Comparison of ENCODE assay signal across 8 mouse cellular contexts in the genomic region with DNA sequence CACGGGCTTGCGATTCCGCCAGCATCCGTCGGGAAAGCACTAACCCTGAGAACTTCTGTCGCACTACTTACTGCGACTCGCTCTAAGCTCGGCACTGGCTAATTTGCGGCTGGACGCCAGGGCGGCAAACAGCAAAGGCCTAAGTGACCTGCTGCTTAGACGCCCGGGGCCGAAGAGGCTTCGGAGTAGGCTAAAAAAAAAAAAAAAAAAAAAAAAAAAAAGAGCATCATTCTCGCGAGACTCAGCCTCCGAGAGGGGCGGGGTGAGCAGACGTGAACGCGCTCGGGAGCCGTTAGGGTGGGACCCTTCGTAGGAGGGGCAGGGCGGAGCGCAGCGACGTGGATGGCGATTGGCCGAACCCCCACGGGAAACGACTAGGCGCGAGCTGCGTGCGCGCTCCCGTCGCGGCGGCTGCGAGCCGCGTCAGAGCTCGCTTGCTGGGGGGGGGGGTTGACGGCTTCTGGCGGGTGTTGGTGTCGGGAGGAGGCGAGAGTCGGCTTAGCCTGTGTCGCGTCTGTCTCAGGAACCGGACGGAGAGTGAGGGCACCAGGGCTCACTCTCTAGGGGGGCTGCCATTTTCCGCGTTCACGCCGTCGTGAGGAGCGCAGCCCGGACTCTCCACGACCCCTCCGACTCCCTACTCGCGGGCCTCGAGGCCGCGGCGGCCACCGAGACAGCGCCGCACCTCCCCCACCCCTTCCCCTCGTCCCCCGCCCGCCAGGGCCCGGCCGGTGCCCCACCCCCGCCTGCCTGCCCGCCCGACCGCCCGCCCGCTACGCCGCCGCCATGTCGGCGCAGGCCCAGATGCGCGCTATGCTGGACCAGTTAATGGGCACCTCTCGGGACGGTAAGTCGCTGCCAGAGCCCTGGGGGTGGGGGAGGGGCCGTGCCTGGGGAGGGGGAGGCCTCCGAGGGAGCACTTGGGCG. TPM values are rescaled to one million over a fixed set of nuclear protein-coding genes. Genes with fewer than 3 reads are reported as not detected.
A peak's percentile ranks its signal among the peaks of the same experiment; 100 is the strongest.
DNase-seq lines count a peak whose midpoint lies in the region; ATAC-seq and TF ChIP-seq lines count a peak whose summit lies in the region.

A gene (plus strand): TSS at position 273 of the 927 bp plus-strand sequence.

- DNase-seq in 416B (ENCODE audit: low read depth), result peak; percentile 99
- peak; percentile 93 for DNase-seq in heart, adult 8-10 months (ENCODE audit: low spot score)
- peak; percentile 97 for DNase-seq in kidney, adult 9 months
- peak; percentile 97 for DNase-seq in limb, embryonic 14.5 days (ENCODE audit: low spot score)
- DNase-seq in midbrain, postnatal 0 days (ENCODE audit: low spot score), result peak; percentile 99
- DNase-seq in spleen, postnatal 14 days (ENCODE audit: low spot score in 2 of 2), result peak; percentile 90 to 95

- WGBS in bone marrow, adult 2 months, result under 1% methylated on average over 84 of the region's 98 CpGs
- WGBS in embryonic facial prominence, embryonic 15.5 days, result under 1% methylated on average over 92 of the region's 98 CpGs
- under 1% methylated on average over 80 of the region's 98 CpGs for WGBS in limb, embryonic 14.5 days
- under 1% methylated on average over 83 of the region's 98 CpGs for WGBS in midbrain, postnatal 0 days

- H3K36me3 ChIP-seq in embryonic facial prominence, embryonic 15.5 days, result no peaks in the 10 kb centered on the region
- H3K36me3 ChIP-seq in limb, embryonic 14.5 days (ENCODE audit: control insufficient read depth, insufficient read depth, low read length), result peaks cover 9% of the 10 kb centered on the region
- H3K36me3 ChIP-seq in midbrain, postnatal 0 days (ENCODE audit: insufficient read depth, low read length), result no peaks in the 10 kb centered on the region

- H3K4me1 ChIP-seq in bone marrow, adult 2 months (ENCODE audit: control insufficient read depth, insufficient read depth, low read length), result no peaks in the 10 kb centered on the region; the same call in 1 of the 2 replicates
- 0 out of 2 replicates have a peak, but pooled peaks cover 3% of the 10 kb centered on the region for H3K4me1 ChIP-seq in embryonic facial prominence, embryonic 15.5 days
- H3K4me1 ChIP-seq in limb, embryonic 14.5 days (ENCODE audit: control insufficient read depth, insufficient read depth, low read length), result peaks cover 10% of the 10 kb centered on the region
- no peaks in the 10 kb centered on the region; the same call in 1 of the 2 replicates for H3K4me1 ChIP-seq in midbrain, postnatal 0 days (ENCODE audit: insufficient read depth, low read length)

- TF ChIP-seq CTCF in bone marrow, adult 2 months (IDR thresholded peaks at IDR 0.05; ENCODE audit: control insufficient read depth, insufficient read depth, low read length), result no peak
- TF ChIP-seq CTCF in midbrain, postnatal 0 days (IDR thresholded peaks at IDR 0.05), result no peak

- peak within 1 kb of the TSS; percentile 59 for H3K4me2 ChIP-seq in embryonic facial prominence, embryonic 15.5 days (replicated peaks)
- peak within 1 kb of the TSS; percentile 63 for H3K4me2 ChIP-seq in limb, embryonic 14.5 days (replicated peaks; ENCODE audit: low read depth, low read length, severe bottlenecking)
- H3K4me2 ChIP-seq in midbrain, postnatal 0 days (ENCODE audit: low read depth, low read length, poor library complexity, severe bottlenecking), result peak within 1 kb of the TSS; percentile 63

- H3K4me3 ChIP-seq in bone marrow, adult 2 months (replicated peaks; ENCODE audit: control insufficient read depth, low read depth, low read length), result peak within 1 kb of the TSS; percentile 95
- peak within 1 kb of the TSS; percentile 72 for H3K4me3 ChIP-seq in embryonic facial prominence, embryonic 15.5 days (replicated peaks)
- H3K4me3 ChIP-seq in limb, embryonic 14.5 days (replicated peaks; ENCODE audit: low read length), result peak within 1 kb of the TSS; percentile 72
- H3K4me3 ChIP-seq in midbrain, postnatal 0 days (ENCODE audit: low read depth, low read length), result peak within 1 kb of the TSS; percentile 68

- H3K9me3 ChIP-seq in embryonic facial prominence, embryonic 15.5 days (replicated peaks), result no peaks in the 10 kb centered on the region
- H3K9me3 ChIP-seq in limb, embryonic 14.5 days (ENCODE audit: control insufficient read depth, low read length), result no peaks in the 10 kb centered on the region
- H3K9me3 ChIP-seq in midbrain, postnatal 0 days (ENCODE audit: low read length), result no peaks in the 10 kb centered on the region

- TF ChIP-seq POLR2A in bone marrow, adult 2 months (IDR thresholded peaks at IDR 0.05; ENCODE audit: borderline replicate concordance, control insufficient read depth, low read depth, low read length), result peak; percentile 82
- TF ChIP-seq POLR2A in limb, embryonic 14.5 days (IDR thresholded peaks at IDR 0.05; ENCODE audit: borderline replicate concordance, extremely low read depth, insufficient read depth, insufficient read length), result 0 out of 2 replicates have a peak, but pooled peaks have one; percentile 74

- H3K27ac ChIP-seq in bone marrow, adult 2 months (ENCODE audit: control insufficient read depth, insufficient read depth, low read depth, low read length, poor library complexity), result peak within 1 kb of the TSS; percentile 99
- H3K27ac ChIP-seq in embryonic facial prominence, embryonic 15.5 days (replicated peaks), result peak within 1 kb of the TSS; percentile 99
- peak within 1 kb of the TSS; percentile 100 for H3K27ac ChIP-seq in limb, embryonic 14.5 days (replicated peaks; ENCODE audit: low read depth, low read length)
- H3K27ac ChIP-seq in midbrain, postnatal 0 days (ENCODE audit: low read depth, low read length), result peak within 1 kb of the TSS; percentile 98

- no peaks in the 10 kb centered on the region for H3K27me3 ChIP-seq in embryonic facial prominence, embryonic 15.5 days
- H3K27me3 ChIP-seq in limb, embryonic 14.5 days (ENCODE audit: control insufficient read depth, insufficient read depth, low read length), result no peaks in the 10 kb centered on the region
- H3K27me3 ChIP-seq in midbrain, postnatal 0 days (ENCODE audit: insufficient read depth, low read length), result no peaks in the 10 kb centered on the region

- peak; percentile 92 for ATAC-seq in embryonic facial prominence, embryonic 15.5 days (ENCODE audit: insufficient number of reproducible peaks, low FRiP score, low TSS enrichment, low read depth)
- peak; percentile 88 for ATAC-seq in limb, embryonic 14.5 days (ENCODE audit: low FRiP score, low read depth)
- ATAC-seq in midbrain, postnatal 0 days (ENCODE audit: low FRiP score), result peak; percentile 95

- H3K9ac ChIP-seq in embryonic facial prominence, embryonic 15.5 days, result peak within 1 kb of the TSS; percentile 89
- peak within 1 kb of the TSS; percentile 97 for H3K9ac ChIP-seq in limb, embryonic 14.5 days (ENCODE audit: low read depth, low read length, severe bottlenecking)
- H3K9ac ChIP-seq in midbrain, postnatal 0 days (replicated peaks; ENCODE audit: low read length, poor library complexity, severe bottlenecking), result peak within 1 kb of the TSS; percentile 93

RNA-seq across cellular contexts. Expression of the gene that starts here (rescaled TPM):
- 164 and 190 TPM in 2 replicates for polyA plus RNA-seq in bone marrow, adult 2 months (2011; ENCODE audit: insufficient read depth, insufficient read length, low replicate concordance, missing spikeins)
- 41.4 and 48.0 TPM in 2 replicates for polyA plus RNA-seq in embryonic facial prominence, embryonic 15.5 days (2015; fragmentation: Nextera tagmentation; extraction: Ambion mirVana)
- total RNA-seq in heart, adult 8-10 months (2022), result 100 to 1,000 TPM in 1 of 4 experiments, 10 to 100 TPM in 3; 84.5 to 120 (median 91.4) TPM
- polyA plus RNA-seq in limb, embryonic 14.5 days (2012; rRNA removed), result 160 and 214 TPM in 2 replicates
- 60.9 and 64.9 TPM in 2 replicates for polyA plus RNA-seq in limb, embryonic 14.5 days (2014; fragmentation: Nextera tagmentation; extraction: Ambion mirVana)
- total RNA-seq in midbrain, postnatal 0 days (2014; rRNA removed), result 51.5 and 88.0 TPM in 2 replicates
- polyA plus RNA-seq in midbrain, postnatal 0 days (2015; fragmentation: Nextera tagmentation; extraction: Ambion mirVana), result 26.2 and 40.3 TPM in 2 replicates

Comparison
In these comparisons a context has a peak if more than half of its experiments do, and no peak if none do; other contexts are left out.
1. Peak in every context shown above with its lines: DNase-seq, ATAC-seq, H3K4me3 ChIP-seq and H3K27ac ChIP-seq.